Mouse (Mus musculus) embryonic facial prominence, embryonic 11.5 days (tissue): ENCODE data around the gene Gas2l1. TPM values are rescaled to one million over a fixed set of nuclear protein-coding genes. Genes with fewer than 3 reads are reported as not detected.

Source experiments
- ATAC-seq: fragments of 200-750 bp; cut with Nextera tagmentation; replicated peaks from 2 replicates; pipeline ENCODE4 v1.8.0; 2017; ENCODE audit warnings: low read depth; ENCODE audit not compliant: insufficient number of reproducible peaks, low FRiP score, low TSS enrichment
- DNase-seq: peaks from one replicate; pipeline ENCODE4 v3.0.0-alpha.2; 2015; ENCODE audit warnings: low spot score
- H3K27ac ChIP-seq: fragments of 300-500 bp; sonication (generic); replicated peaks from 2 replicates; pipeline ENCODE4 v1.5.1; 2014; ENCODE audit warnings: mild to moderate bottlenecking, low read depth, low read length, control low read depth
- H3K27me3 ChIP-seq: fragments of 300-500 bp; sonication (generic); 2 replicates; pipeline ENCODE4 v1.6.1; 2014; ENCODE audit warnings: mild to moderate bottlenecking, low read length, moderate library complexity, mixed read lengths; ENCODE audit not compliant: control insufficient read depth, insufficient read depth
- H3K36me3 ChIP-seq: fragments of 300-500 bp; sonication (generic); replicated peaks from 2 replicates; pipeline ENCODE4 v1.6.1; 2014; ENCODE audit warnings: low read depth, mild to moderate bottlenecking, low read length, moderate library complexity, mixed read lengths; ENCODE audit not compliant: control insufficient read depth, insufficient read depth
- H3K4me1 ChIP-seq: fragments of 300-500 bp; sonication (generic); 2 replicates; pipeline ENCODE4 v1.6.1; 2014; ENCODE audit warnings: low read length, mixed read lengths; ENCODE audit not compliant: control insufficient read depth, insufficient read depth
- H3K4me2 ChIP-seq: fragments of 300-500 bp; sonication (generic); 2 replicates; pipeline ENCODE4 v1.6.1; 2014; ENCODE audit warnings: low read depth, mild to moderate bottlenecking, control low read depth, low read length, moderate library complexity
- H3K4me3 ChIP-seq: fragments of 300-500 bp; sonication (generic); 2 replicates; pipeline ENCODE4 v1.5.1; 2014; ENCODE audit warnings: low read depth, low read length, control low read depth
- H3K9ac ChIP-seq: fragments of 300-500 bp; sonication (generic); replicated peaks from 2 replicates; pipeline ENCODE4 v1.6.1; 2014; ENCODE audit warnings: mild to moderate bottlenecking, control low read depth, low read length
- H3K9me3 ChIP-seq: fragments of 300-500 bp; sonication (generic); replicated peaks from 2 replicates; pipeline ENCODE4 v1.6.1; 2016; ENCODE audit warnings: mild to moderate bottlenecking, low read length, inconsistent platforms, mixed read lengths; ENCODE audit not compliant: control insufficient read depth
- WGBS: fragments of 180-500 bp; shearing (Covaris S2); extraction: QIAGEN DNeasy Blood & Tissue Kit; methylation state at CpG from one replicate; pipeline ENCODE4 v1.1.7; 2014; 5-methylcytosine and 5-hydroxymethylcytosine counted together
- polyA plus RNA-seq: library from polyadenylated mRNA; unstranded; fragments of >200 nt; fragmentation: Nextera tagmentation; extraction: Ambion mirVana; gene quantifications from 2 replicates; pipeline ENCODE4 v1.2.1, GENCODE M21; 2014

The Gas2l1 gene
- polyA plus RNA-seq, 1 experiment from 2014 or later = 24.1 TPM

GRCm38 (mm10) chr11:5057856-5058641 lies 7.1 kb downstream of the Gas2l1 start, which contains the start of gene Rasl10a:
Rasl10a (plus strand) TSS chr11:5058128.
- Histone ChIP-seq H3K27ac (no peak within 1 kb of the TSS), H3K9ac (peak within 1 kb of the TSS; percentile 55), H3K4me1 (peaks cover 17% of the 10 kb centered on the region), H3K27me3 (peaks cover 75% of the 10 kb centered on the region), H3K9me3 (no peaks in the 10 kb centered on the region), H3K36me3 (no peaks in the 10 kb centered on the region), H3K4me3 (peak within 1 kb of the TSS; percentile 41), H3K4me2 (peak within 1 kb of the TSS; percentile 84)
- WGBS = 2% methylated on average over 75 of the region's 77 CpGs
- DNase-seq (peak; percentile 35), ATAC-seq (no peak)

GRCm38 (mm10) chr11:5057541-5057855 lies 7.6 kb downstream of the Gas2l1 start:
- H3K9ac ChIP-seq = peak overlapping the region; percentile 55
- H3K9me3 ChIP-seq = no peaks in the 10 kb centered on the region
- no peaks in the 10 kb centered on the region for H3K36me3 ChIP-seq
- peaks cover 15% of the 10 kb centered on the region for H3K4me1 ChIP-seq
- 11% methylated on average over 8 of the region's 8 CpGs for WGBS
- H3K4me2 ChIP-seq = peak overlapping the region; percentile 84
- ATAC-seq (no peak), DNase-seq (no peak)
- no peak overlapping the region for H3K27ac ChIP-seq
- peaks cover 69% of the 10 kb centered on the region for H3K27me3 ChIP-seq
- peak overlapping the region; percentile 41 for H3K4me3 ChIP-seq

- no peak overlapping the region for H3K9ac ChIP-seq
- peaks cover 11% of the 10 kb centered on the region for H3K4me1 ChIP-seq
- no peaks in the 10 kb centered on the region for H3K9me3 ChIP-seq
- no peak overlapping the region for H3K4me2 ChIP-seq
- H3K27ac ChIP-seq = no peak overlapping the region
- H3K27me3 ChIP-seq = peaks cover 65% of the 10 kb centered on the region
- H3K4me3 ChIP-seq = no peak overlapping the region
- WGBS = 47% methylated on average over 8 of the region's 8 CpGs
- ATAC-seq (no peak), DNase-seq (no peak)
- no peaks in the 10 kb centered on the region for H3K36me3 ChIP-seq
These were observed 8.1 kb downstream of the Gas2l1 start for GRCm38 (mm10) chr11:5057064-5057463.

GRCm38 (mm10) chr11:5055945-5056938 lies 8.9 kb downstream of the Gas2l1 start:
- no peak overlapping the region for H3K4me2 ChIP-seq
- H3K27me3 ChIP-seq = peaks cover 57% of the 10 kb centered on the region
- 27% methylated on average over 23 of the region's 23 CpGs for whole genome bisulfite sequencing
- H3K9ac ChIP-seq = no peak overlapping the region
- H3K27ac ChIP-seq = no peak overlapping the region
- H3K4me1 ChIP-seq = peaks cover 3% of the 10 kb centered on the region
- no peaks in the 10 kb centered on the region for H3K36me3 ChIP-seq
- no peak overlapping the region for H3K4me3 ChIP-seq
- DNase-seq = peak; percentile 46
- no peaks in the 10 kb centered on the region for H3K9me3 ChIP-seq
- no peak for ATAC-seq

GRCm38 (mm10) chr11:5054874-5055273 lies 10.3 kb downstream of the Gas2l1 start:
- DNase-seq = no peak
- Histone ChIP-seq H3K9ac (no peak overlapping the region), H3K36me3 (no peaks in the 10 kb centered on the region), H3K4me2 (no peak overlapping the region), H3K9me3 (no peaks in the 10 kb centered on the region), H3K27me3 (peaks cover 43% of the 10 kb centered on the region), H3K4me3 (no peak overlapping the region), H3K27ac (no peak overlapping the region), H3K4me1 (peaks cover 2% of the 10 kb centered on the region; the same call in 1 of the 2 replicates)
- ATAC-seq = no peak
- 61% methylated on average over 6 of the region's 6 CpGs for WGBS

GRCm38 (mm10) chr11:5054151-5054550 lies 11.0 kb downstream of the Gas2l1 start:
- Histone ChIP-seq H3K36me3 (no peaks in the 10 kb centered on the region), H3K4me1 (peaks cover 2% of the 10 kb centered on the region; the same call in 1 of the 2 replicates), H3K4me3 (no peak overlapping the region), H3K9me3 (no peaks in the 10 kb centered on the region), H3K27me3 (peaks cover 36% of the 10 kb centered on the region), H3K27ac (no peak overlapping the region), H3K9ac (no peak overlapping the region), H3K4me2 (no peak overlapping the region)
- 87% methylated on average over 14 of the region's 14 CpGs for WGBS
- ATAC-seq (no peak), DNase-seq (no peak)

GRCm38 (mm10) chr11:5052200-5052854 lies 12.8 kb downstream of the Gas2l1 start:
- Histone ChIP-seq H3K27ac (no peak overlapping the region), H3K36me3 (no peaks in the 10 kb centered on the region), H3K4me1 (no peaks in the 10 kb centered on the region; the same call in 1 of the 2 replicates), H3K27me3 (peaks cover 20% of the 10 kb centered on the region), H3K4me2 (no peak overlapping the region), H3K9ac (no peak overlapping the region), H3K9me3 (no peaks in the 10 kb centered on the region), H3K4me3 (no peak overlapping the region)
- DNase-seq = no peak
- 74% methylated on average over 10 of the region's 10 CpGs for WGBS
- ATAC-seq = no peak
